Mouse (Mus musculus) midbrain, embryonic 16.5 days (tissue): ENCODE data around the gene Birc5. TPM values are rescaled to one million over a fixed set of nuclear protein-coding genes. Genes with fewer than 3 reads are reported as not detected.

ENCODE experiments used
- ATAC-seq: fragments of 200-750 bp; cut with Nextera tagmentation; 2 replicates; pipeline ENCODE4 v1.8.0; 2017; ENCODE audit warnings: moderate TSS enrichment
- H3K27ac ChIP-seq: fragments of 300-500 bp; sonication (generic); 2 replicates; pipeline ENCODE4 v1.5.1; 2014; ENCODE audit warnings: mild to moderate bottlenecking, low read length, mixed read lengths
- H3K27me3 ChIP-seq: fragments of 300-500 bp; sonication (generic); 2 replicates; pipeline ENCODE4 v1.6.1; 2014; ENCODE audit warnings: low read depth, low read length, mixed read lengths; ENCODE audit not compliant: control insufficient read depth, insufficient read depth
- H3K36me3 ChIP-seq: fragments of 300-500 bp; sonication (generic); 2 replicates; pipeline ENCODE4 v1.6.1; 2014; ENCODE audit warnings: mild to moderate bottlenecking, low read length, moderate library complexity, mixed read lengths; ENCODE audit not compliant: control insufficient read depth, insufficient read depth
- H3K4me1 ChIP-seq: fragments of 300-500 bp; sonication (generic); 2 replicates; pipeline ENCODE4 v1.6.1; 2014; ENCODE audit warnings: mild to moderate bottlenecking, low read length, mixed read lengths; ENCODE audit not compliant: control insufficient read depth, insufficient read depth
- H3K4me2 ChIP-seq: fragments of 300-500 bp; sonication (generic); 2 replicates; pipeline ENCODE4 v1.6.1; 2014; ENCODE audit warnings: mild to moderate bottlenecking, low read length, mixed read lengths
- H3K4me3 ChIP-seq: fragments of 300-500 bp; sonication (generic); 2 replicates; pipeline ENCODE4 v1.5.1; 2014; ENCODE audit warnings: low read depth, mild to moderate bottlenecking, low read length, moderate library complexity, mixed read lengths
- H3K9ac ChIP-seq: fragments of 300-500 bp; sonication (generic); 2 replicates; pipeline ENCODE4 v1.6.1; 2014; ENCODE audit warnings: low read depth, low read length, mixed read lengths
- H3K9me3 ChIP-seq: fragments of 300-500 bp; sonication (generic); replicated peaks from 2 replicates; pipeline ENCODE4 v1.6.1; 2014; ENCODE audit warnings: mild to moderate bottlenecking, low read length, mixed read lengths; ENCODE audit not compliant: control insufficient read depth, poor library complexity, severe bottlenecking
- WGBS: fragments of 180-500 bp; shearing (Covaris S2); extraction: QIAGEN DNeasy Blood & Tissue Kit; methylation state at CpG from one replicate; pipeline ENCODE4 v1.1.7; 2014; 5-methylcytosine and 5-hydroxymethylcytosine counted together
- polyA plus RNA-seq: library from polyadenylated mRNA; unstranded; fragments of >200 nt; fragmentation: Nextera tagmentation; extraction: Ambion mirVana; gene quantifications from 2 replicates; pipeline ENCODE4 v1.2.1, GENCODE M21; 2015

Gene Birc5
- polyA plus RNA-seq, 1 experiment from 2014 or later: 21.0 TPM

DNA sequence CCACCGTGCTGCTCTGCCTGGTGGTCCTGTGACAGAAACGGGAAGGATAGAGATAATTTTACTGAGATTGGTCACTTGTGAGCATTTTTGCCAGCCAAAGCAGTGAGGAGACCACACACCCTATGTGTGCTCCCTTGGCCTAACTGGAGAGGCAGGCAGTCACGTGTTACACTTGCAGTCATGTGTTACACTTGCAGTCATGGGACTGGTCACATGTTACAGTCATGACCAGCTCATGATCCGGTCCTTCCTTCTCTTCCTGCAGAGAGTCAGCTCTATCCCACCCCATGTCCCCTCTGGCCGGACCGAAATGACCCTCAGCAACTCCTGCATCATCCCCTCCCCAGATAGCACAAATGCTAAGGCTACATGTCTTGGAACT, 31.9 kb downstream of the Birc5 start:
- no peak for ATAC-seq
- no peak overlapping the region for H3K9ac ChIP-seq
- H3K36me3 ChIP-seq: no peaks in the 10 kb centered on the region
- no peak overlapping the region for H3K4me2 ChIP-seq
- 86% methylated on average over 6 of the region's 6 CpGs for WGBS
- H3K4me3 ChIP-seq: no peak overlapping the region
- H3K4me1 ChIP-seq: peaks cover 13% of the 10 kb centered on the region
- H3K27ac ChIP-seq: no peak overlapping the region
- no peaks in the 10 kb centered on the region for H3K9me3 ChIP-seq
- H3K27me3 ChIP-seq: no peaks in the 10 kb centered on the region

- no peak overlapping the region for H3K9ac ChIP-seq
- H3K4me1 ChIP-seq: peaks cover 13% of the 10 kb centered on the region
- H3K36me3 ChIP-seq: no peaks in the 10 kb centered on the region
- H3K9me3 ChIP-seq: no peaks in the 10 kb centered on the region
- no peaks in the 10 kb centered on the region for H3K27me3 ChIP-seq
- H3K27ac ChIP-seq: no peak overlapping the region
- WGBS: 13% methylated on average over 8 of the region's 8 CpGs
- ATAC-seq: no peak
- no peak overlapping the region for H3K4me2 ChIP-seq
- H3K4me3 ChIP-seq: no peak overlapping the region
These were observed 32.7 kb downstream of the Birc5 start for GRCm38 (mm10) chr11:117881787-117882186.

GRCm38 (mm10) chr11:117882208-117882607, 33.2 kb downstream of the Birc5 start:
- Histone ChIP-seq H3K9ac (no peak overlapping the region), H3K27ac (no peak overlapping the region), H3K4me1 (peaks cover 13% of the 10 kb centered on the region), H3K9me3 (no peaks in the 10 kb centered on the region), H3K36me3 (no peaks in the 10 kb centered on the region), H3K27me3 (no peaks in the 10 kb centered on the region), H3K4me2 (no peak overlapping the region), H3K4me3 (no peak overlapping the region)
- no peak for ATAC-seq
- WGBS: 74% methylated on average over 1 of the region's 1 CpGs

DNA sequence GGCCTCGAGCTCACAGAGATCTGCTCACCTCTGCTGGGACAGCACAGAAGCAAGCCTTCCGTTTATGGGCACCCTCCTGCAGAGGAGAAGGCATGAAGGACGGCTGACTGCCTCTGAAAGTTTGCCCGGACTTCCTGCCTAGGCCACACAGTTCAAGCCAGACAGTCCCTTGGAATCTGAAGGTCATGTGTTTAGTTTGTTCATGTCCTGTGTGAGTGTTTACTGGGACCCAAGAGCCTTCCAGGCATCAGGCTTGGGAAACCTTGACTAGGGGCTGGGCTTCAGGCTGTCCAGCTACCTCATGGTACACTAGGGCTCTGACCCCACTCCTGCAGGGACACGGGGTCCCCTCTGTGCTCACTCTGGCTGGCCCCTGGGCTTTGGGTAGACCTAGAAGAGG, 36.9 kb downstream of the Birc5 start:
- 67% methylated on average over 5 of the region's 5 CpGs for WGBS
- H3K4me3 ChIP-seq: no peak overlapping the region
- H3K4me2 ChIP-seq: no peak overlapping the region
- no peaks in the 10 kb centered on the region for H3K27me3 ChIP-seq
- H3K9me3 ChIP-seq: no peaks in the 10 kb centered on the region
- H3K27ac ChIP-seq: no peak overlapping the region
- no peak overlapping the region for H3K9ac ChIP-seq
- no peak for ATAC-seq
- no peaks in the 10 kb centered on the region for H3K36me3 ChIP-seq
- H3K4me1 ChIP-seq: peaks cover 25% of the 10 kb centered on the region

- H3K4me3 ChIP-seq: peak overlapping the region; percentile 16; the same call in 1 of the 2 replicates
- H3K27ac ChIP-seq: no peak overlapping the region
- ATAC-seq: no peak
- H3K4me1 ChIP-seq: peaks cover 27% of the 10 kb centered on the region
- WGBS: 18% methylated on average over 20 of the region's 20 CpGs
- H3K36me3 ChIP-seq: no peaks in the 10 kb centered on the region
- peak overlapping the region; percentile 53 for H3K9ac ChIP-seq
- H3K9me3 ChIP-seq: no peaks in the 10 kb centered on the region
- no peaks in the 10 kb centered on the region for H3K27me3 ChIP-seq
- H3K4me2 ChIP-seq: peak overlapping the region; percentile 48
These were observed 39.3 kb downstream of the Birc5 start for GRCm38 (mm10) chr11:117888168-117888852.

DNA sequence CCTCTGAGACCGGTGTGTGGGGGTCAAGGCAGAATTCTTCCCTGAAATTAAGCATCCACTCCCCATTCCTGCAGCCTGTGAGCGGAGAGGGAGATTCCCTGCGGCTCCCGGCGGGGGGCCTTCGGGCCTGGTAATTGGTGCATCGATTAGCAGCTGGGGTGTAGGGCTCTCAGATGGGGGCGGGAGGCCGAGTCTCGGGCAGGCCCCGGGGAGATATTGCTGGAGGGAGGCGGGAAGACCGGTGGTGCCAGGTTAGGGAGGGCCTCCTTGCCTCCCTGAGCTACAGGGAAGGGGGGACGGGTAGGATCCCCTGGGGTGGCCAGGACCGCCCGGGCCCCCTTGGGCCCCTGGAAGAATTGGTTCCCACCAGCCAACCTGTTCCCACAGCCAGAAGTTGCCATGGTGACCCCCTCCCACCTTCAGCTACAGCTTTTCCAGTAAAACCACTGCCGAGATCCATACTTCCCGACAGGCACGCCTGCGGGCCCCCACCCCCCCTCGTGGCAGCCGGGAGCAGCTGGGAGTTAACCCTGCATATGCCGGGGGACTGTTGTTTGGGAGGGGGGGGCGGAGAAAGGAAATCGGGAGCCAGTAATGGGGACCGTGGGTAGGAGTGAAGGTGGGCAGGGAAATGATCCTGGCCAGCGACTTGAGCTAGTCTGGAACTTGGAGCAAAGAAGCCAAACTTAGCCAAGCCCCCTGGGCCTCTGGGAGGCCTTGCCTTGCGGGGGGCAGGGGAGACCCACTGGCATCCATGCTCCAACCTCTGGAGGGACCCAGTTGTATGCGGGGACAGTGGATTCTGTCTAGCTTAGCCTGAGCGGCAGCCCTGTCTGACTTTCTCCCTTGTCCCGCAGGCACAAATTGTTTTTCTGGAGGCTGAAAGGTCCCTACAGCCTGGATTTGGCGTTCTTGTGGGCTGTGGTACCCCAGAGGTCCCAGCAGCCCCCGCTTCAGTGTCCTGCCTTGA, 40.1 kb downstream of the Birc5 start:
- peak; percentile 16; the same call in 1 of the 2 replicates for ATAC-seq

GRCm38 (mm10) chr11:117889887-117890340, 40.9 kb downstream of the Birc5 start:
- Histone ChIP-seq H3K4me1 (peaks cover 27% of the 10 kb centered on the region), H3K36me3 (no peaks in the 10 kb centered on the region), H3K4me3 (no peak overlapping the region), H3K27me3 (no peaks in the 10 kb centered on the region), H3K9ac (peak overlapping the region; percentile 11; the same call in 1 of the 2 replicates), H3K27ac (peak overlapping the region; percentile 6; the same call in 1 of the 2 replicates), H3K4me2 (peak overlapping the region; percentile 48), H3K9me3 (no peaks in the 10 kb centered on the region)
- ATAC-seq: peak; percentile 43; the same call in 1 of the 2 replicates
- 2% methylated on average over 11 of the region's 11 CpGs for WGBS

More for the DNA sequence above, 40.1 kb downstream of the Birc5 start:
- peak overlapping the region; percentile 53 for H3K9ac ChIP-seq
- peak overlapping the region; percentile 16; the same call in 1 of the 2 replicates for H3K4me3 ChIP-seq
- no peaks in the 10 kb centered on the region for H3K36me3 ChIP-seq
- no peak overlapping the region for H3K27ac ChIP-seq
- no peaks in the 10 kb centered on the region for H3K27me3 ChIP-seq
- H3K9me3 ChIP-seq: no peaks in the 10 kb centered on the region
- WGBS: 2% methylated on average over 33 of the region's 33 CpGs
- peaks cover 27% of the 10 kb centered on the region for H3K4me1 ChIP-seq
- peak overlapping the region; percentile 48 for H3K4me2 ChIP-seq

DNA sequence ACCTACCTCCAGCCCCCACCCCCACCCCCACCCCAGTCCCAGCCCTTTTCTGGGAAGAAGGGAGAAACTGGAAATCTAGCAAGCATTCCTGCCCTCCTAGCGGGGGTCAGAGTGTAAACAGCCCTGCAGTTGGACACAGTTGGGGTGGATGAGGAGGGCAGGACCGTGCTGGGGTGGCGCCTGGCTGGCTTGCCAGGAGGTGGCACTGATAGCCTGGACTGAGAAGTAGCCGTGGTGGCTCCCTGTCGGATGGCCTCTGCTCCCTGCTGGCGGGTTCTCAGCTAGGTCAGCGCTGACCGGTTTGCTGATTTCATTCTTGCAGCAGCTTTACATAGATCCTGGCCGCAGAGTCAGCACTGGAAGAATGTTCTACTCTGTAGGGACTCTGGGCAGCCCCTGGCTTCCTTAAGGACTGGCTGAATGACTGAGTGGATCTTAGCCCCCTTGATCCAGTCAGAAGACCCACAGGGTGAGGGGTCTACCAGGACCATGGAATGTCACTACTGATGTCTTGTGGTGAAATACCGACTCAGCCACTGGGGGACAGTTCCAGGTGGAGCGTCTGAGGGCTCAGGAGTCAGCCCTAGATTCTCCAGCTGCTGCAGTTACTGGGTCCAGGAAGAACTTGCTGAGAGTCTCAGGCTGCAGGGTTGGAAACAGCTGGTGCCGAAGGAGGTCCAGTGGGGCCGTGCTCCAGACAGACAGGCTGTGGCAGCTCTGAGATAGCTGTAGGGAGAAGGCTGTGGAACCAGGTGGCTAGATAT, 41.6 kb downstream of the Birc5 start:
- Histone ChIP-seq H3K9me3 (no peaks in the 10 kb centered on the region), H3K27me3 (no peaks in the 10 kb centered on the region), H3K27ac (no peak overlapping the region), H3K9ac (no peak overlapping the region), H3K4me3 (no peak overlapping the region), H3K4me2 (no peak overlapping the region), H3K4me1 (peaks cover 27% of the 10 kb centered on the region), H3K36me3 (no peaks in the 10 kb centered on the region)
- 24% methylated on average over 13 of the region's 13 CpGs for WGBS
- ATAC-seq: no peak; the same call in 1 of the 2 replicates
